ENCODE assay signal across 10 mouse cellular contexts in the genomic region with DNA sequence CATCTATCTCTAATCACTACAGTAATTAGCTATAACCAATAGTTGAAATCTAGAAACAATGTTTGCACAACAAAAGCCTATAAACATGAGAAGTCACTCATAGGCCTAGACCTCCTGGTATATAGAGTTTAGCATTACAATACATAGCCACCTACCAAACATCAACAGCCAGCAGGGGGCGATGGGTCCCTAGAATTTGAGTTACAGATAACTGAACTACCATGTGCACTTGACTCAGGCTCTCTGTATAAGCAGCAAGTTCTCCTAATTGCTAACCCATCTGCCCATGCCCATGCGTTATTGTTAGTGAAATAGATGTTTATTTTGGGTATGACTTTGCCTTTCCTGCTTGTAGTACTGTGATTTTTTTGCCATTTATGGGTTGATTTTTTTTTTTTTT.
DNase-seq lines count a peak whose midpoint lies in the region; ATAC-seq and TF ChIP-seq lines count a peak whose summit lies in the region.
"Had no signal": no experiment of that assay in that cellular context is flagged by ENCODE, and none has a peak within 500 bp of the region (broad histone marks: within the 10 kb centered on the region; RNA-seq: fewer than 3 reads in every experiment).

No protein-coding gene starts in this region.

- no peaks in the 10 kb centered on the region for H3K4me1 ChIP-seq in forebrain, embryonic 11.5 days (replicated peaks; ENCODE audit: control insufficient read depth, insufficient read depth, low read length)
- H3K4me1 ChIP-seq in forebrain, embryonic 12.5 days, result no peaks in the 10 kb centered on the region
- H3K4me1 ChIP-seq in ES-E14 (ENCODE audit: control insufficient read depth in 2 of 2, insufficient read depth in 2 of 2, low read length in 2 of 2, poor library complexity in 1 of 2), result no peaks in the 10 kb centered on the region
- H3K4me1 ChIP-seq in embryonic facial prominence, embryonic 10.5 days, result no peaks in the 10 kb centered on the region
- H3K4me1 ChIP-seq: heart, embryonic 12.5 days; megakaryocyte, embryonic 14.5 days had no signal

- H3K27ac ChIP-seq in forebrain, embryonic 11.5 days (ENCODE audit: low read depth, low read length), result no peak overlapping the region
- H3K27ac ChIP-seq in forebrain, embryonic 12.5 days, result no peak overlapping the region
- no peak overlapping the region for H3K27ac ChIP-seq in ES-E14 (ENCODE audit: insufficient read depth, low read depth, low read length, poor library complexity, severe bottlenecking)
- no peak overlapping the region for H3K27ac ChIP-seq in embryonic facial prominence, embryonic 10.5 days (replicated peaks)

- no peaks in the 10 kb centered on the region for H3K9me3 ChIP-seq in forebrain, embryonic 11.5 days (ENCODE audit: control insufficient read depth, low read length)
- H3K9me3 ChIP-seq in forebrain, embryonic 12.5 days, result no peaks in the 10 kb centered on the region
- H3K9me3 ChIP-seq in ES-E14 (ENCODE audit: control insufficient read depth, insufficient read depth, low read depth, low read length), result no peaks in the 10 kb centered on the region
- H3K9me3 ChIP-seq in embryonic facial prominence, embryonic 10.5 days, result no peaks in the 10 kb centered on the region
- H3K9me3 ChIP-seq: heart, embryonic 12.5 days; megakaryocyte, embryonic 14.5 days had no signal

- no peaks in the 10 kb centered on the region for H3K27me3 ChIP-seq in forebrain, embryonic 11.5 days (ENCODE audit: control insufficient read depth, insufficient read depth, low read length)
- no peaks in the 10 kb centered on the region for H3K27me3 ChIP-seq in forebrain, embryonic 12.5 days
- no peaks in the 10 kb centered on the region for H3K27me3 ChIP-seq in embryonic facial prominence, embryonic 10.5 days (replicated peaks; ENCODE audit: low read depth, poor library complexity, severe bottlenecking)
- H3K27me3 ChIP-seq: heart, embryonic 12.5 days; megakaryocyte, embryonic 14.5 days had no signal

- no peak overlapping the region for H3K4me2 ChIP-seq in forebrain, embryonic 11.5 days (ENCODE audit: low read depth, low read length, severe bottlenecking)
- H3K4me2 ChIP-seq in forebrain, embryonic 12.5 days, result no peak overlapping the region
- H3K4me2 ChIP-seq: heart, embryonic 12.5 days had no signal

- WGBS in forebrain, embryonic 11.5 days, result 47% methylated on average over 2 of the region's 2 CpGs
- 47% methylated on average over 2 of the region's 2 CpGs for WGBS in forebrain, embryonic 12.5 days
- 49% methylated on average over 2 of the region's 2 CpGs for WGBS in embryonic facial prominence, embryonic 10.5 days

- no peaks in the 10 kb centered on the region for H3K36me3 ChIP-seq in forebrain, embryonic 11.5 days (ENCODE audit: control insufficient read depth, insufficient read depth, low read length)
- H3K36me3 ChIP-seq in forebrain, embryonic 12.5 days (replicated peaks), result no peaks in the 10 kb centered on the region
- H3K36me3 ChIP-seq in ES-E14 (ENCODE audit: control insufficient read depth, insufficient read depth, low read length, poor library complexity, severe bottlenecking), result no peaks in the 10 kb centered on the region
- no peaks in the 10 kb centered on the region for H3K36me3 ChIP-seq in embryonic facial prominence, embryonic 10.5 days (replicated peaks)
- H3K36me3 ChIP-seq: heart, embryonic 12.5 days had no signal

- in situ Hi-C loops in ES-E14 (cut with MboI; ENCODE audit: low sequenced_read_pairs in 2 of 2, unreplicated experiment in 2 of 2), result no loop called here

- H3K9ac ChIP-seq in forebrain, embryonic 11.5 days (ENCODE audit: low read length), result no peak overlapping the region
- H3K9ac ChIP-seq in forebrain, embryonic 12.5 days, result no peak overlapping the region
- no peak overlapping the region for H3K9ac ChIP-seq in ES-E14 (ENCODE audit: insufficient read depth, low read depth, low read length, poor library complexity, severe bottlenecking)
- H3K9ac ChIP-seq: heart, embryonic 12.5 days had no signal

- no peak for ATAC-seq in forebrain, embryonic 11.5 days (replicated peaks; ENCODE audit: low FRiP score)
- no peak for ATAC-seq in forebrain, embryonic 12.5 days (ENCODE audit: low FRiP score)

- DNase-seq in forebrain, embryonic 11.5 days (ENCODE audit: low spot score), result peak; percentile 47
- DNase-seq in left cerebral cortex, postnatal 4 days, result peak; percentile 1
- DNase-seq in left cerebral cortex, adult 8-10 months (ENCODE audit: low spot score in 2 of 2), result no peak
- DNase-seq in ES-E14 (ENCODE audit: low read depth, low spot score), result peak; percentile 13
- peak; percentile 13 for DNase-seq in embryonic facial prominence, embryonic 10.5 days (ENCODE audit: low spot score)
- DNase-seq in ovary, postnatal 10 days (ENCODE audit: low spot score), result no peak
- no peak for DNase-seq in urinary bladder, postnatal 36 days (ENCODE audit: low spot score in 2 of 2)

- no peak overlapping the region for H3K4me3 ChIP-seq in forebrain, embryonic 11.5 days (ENCODE audit: low read depth, low read length)
- no peak overlapping the region for H3K4me3 ChIP-seq in forebrain, embryonic 12.5 days (replicated peaks)
- H3K4me3 ChIP-seq in ES-E14 (ENCODE audit: insufficient read depth in 1 of 2, low read depth in 1 of 2, low read length in 2 of 2, poor library complexity in 1 of 2, severe bottlenecking in 1 of 2), result no peak overlapping the region
- no peak overlapping the region for H3K4me3 ChIP-seq in embryonic facial prominence, embryonic 10.5 days
- H3K4me3 ChIP-seq: heart, embryonic 12.5 days; megakaryocyte, embryonic 14.5 days had no signal

- intact Hi-C loops in left cerebral cortex, postnatal 4 days (cut with DNase I), result no loop called here

TF ChIP-seq in ES-E14, 5 proteins besides CTCF, POLR2A, EP300 and RAD21:
- TF ChIP-seq CHD2 (IDR thresholded peaks at IDR 0.05; ENCODE audit: low read depth, low read length) (no peak), ZNF384 (IDR thresholded peaks at IDR 0.05; ENCODE audit: low read depth, low read length) (no peak), ZC3H11A (IDR thresholded peaks at IDR 0.05; ENCODE audit: borderline replicate concordance, low read depth, low read length) (no peak), MAFK (IDR thresholded peaks at IDR 0.05; ENCODE audit: insufficient read depth, low read depth, low read length) (no peak), HCFC1 (IDR thresholded peaks at IDR 0.05; ENCODE audit: borderline replicate concordance, insufficient read depth, low read length) (no peak)
TF ChIP-seq in ES-E14: peak in this region for 0.

Comparison
In these comparisons a context has a peak if more than half of its experiments do, and no peak if none do; other contexts are left out.
1. DNase-seq: peak in forebrain, embryonic 11.5 days (single experiment), left cerebral cortex, postnatal 4 days (single experiment), ES-E14 (single experiment) and embryonic facial prominence, embryonic 10.5 days (single experiment); none in left cerebral cortex, adult 8-10 months (0 of 2), ovary, postnatal 10 days (single experiment) and urinary bladder, postnatal 36 days (0 of 2).